Mouse (Mus musculus) midbrain, embryonic 15.5 days (tissue): ENCODE measurements around the gene Msrb3. TPM values are rescaled to one million over a fixed set of nuclear protein-coding genes. Genes with fewer than 3 reads are reported as not detected.

Experiments used
- ATAC-seq: fragments of 200-750 bp; cut with Nextera tagmentation; replicated peaks from 2 replicates; pipeline ENCODE4 v1.8.0; 2017; ENCODE audit warnings: moderate TSS enrichment
- H3K27ac ChIP-seq: fragments of 300-500 bp; sonication (generic); 2 replicates; pipeline ENCODE4 v1.5.1; 2015; ENCODE audit warnings: mild to moderate bottlenecking, inconsistent platforms
- H3K27me3 ChIP-seq: fragments of 300-500 bp; sonication (generic); replicated peaks from 2 replicates; pipeline ENCODE4 v1.6.1; 2015; ENCODE audit warnings: inconsistent platforms
- H3K36me3 ChIP-seq: fragments of 300-500 bp; sonication (generic); replicated peaks from 2 replicates; pipeline ENCODE4 v1.6.1; 2015; ENCODE audit warnings: inconsistent platforms
- H3K4me1 ChIP-seq: fragments of 300-500 bp; sonication (generic); 2 replicates; pipeline ENCODE4 v1.6.1; 2015; ENCODE audit warnings: inconsistent platforms
- H3K4me2 ChIP-seq: fragments of 300-500 bp; sonication (generic); 2 replicates; pipeline ENCODE4 v1.6.1; 2015; ENCODE audit warnings: inconsistent platforms, mild to moderate bottlenecking, moderate library complexity
- H3K4me3 ChIP-seq: fragments of 300-500 bp; sonication (generic); 2 replicates; pipeline ENCODE4 v1.5.1; 2015; ENCODE audit warnings: mild to moderate bottlenecking, inconsistent platforms
- H3K9ac ChIP-seq: fragments of 300-500 bp; sonication (generic); 2 replicates; pipeline ENCODE4 v1.6.1; 2015; ENCODE audit warnings: mild to moderate bottlenecking, inconsistent platforms
- H3K9me3 ChIP-seq: fragments of 300-500 bp; sonication (generic); 2 replicates; pipeline ENCODE4 v1.6.1; 2016; ENCODE audit warnings: inconsistent platforms
- WGBS: fragments of 180-500 bp; shearing (Covaris S2); methylation state at CpG from one replicate; pipeline ENCODE4 v1.1.7; 2015; ENCODE audit warnings: mixed read lengths; 5-methylcytosine and 5-hydroxymethylcytosine counted together
- polyA plus RNA-seq: library from polyadenylated mRNA; unstranded; fragments of >200 nt; fragmentation: Nextera tagmentation; extraction: Ambion mirVana; gene quantifications from 2 replicates; pipeline ENCODE4 v1.2.1, GENCODE M21; 2015

Gene Msrb3
- polyA plus RNA-seq, 1 experiment from 2014 or later, result 0.84 TPM

GRCm38 (mm10) chr10:120894978-120895898 lies 3.7 kb downstream of the Msrb3 start:
- peaks cover 7% of the 10 kb centered on the region; the same call in 1 of the 2 replicates for H3K27me3 ChIP-seq
- H3K36me3 ChIP-seq, result no peaks in the 10 kb centered on the region
- H3K9me3 ChIP-seq, result no peaks in the 10 kb centered on the region
- no peak overlapping the region for H3K4me2 ChIP-seq
- no peak for ATAC-seq
- H3K27ac ChIP-seq, result no peak overlapping the region
- no peak overlapping the region for H3K4me3 ChIP-seq
- whole genome bisulfite sequencing, result 80% methylated on average over 15 of the region's 15 CpGs
- H3K9ac ChIP-seq, result no peak overlapping the region
- peaks cover 9% of the 10 kb centered on the region for H3K4me1 ChIP-seq

DNA sequence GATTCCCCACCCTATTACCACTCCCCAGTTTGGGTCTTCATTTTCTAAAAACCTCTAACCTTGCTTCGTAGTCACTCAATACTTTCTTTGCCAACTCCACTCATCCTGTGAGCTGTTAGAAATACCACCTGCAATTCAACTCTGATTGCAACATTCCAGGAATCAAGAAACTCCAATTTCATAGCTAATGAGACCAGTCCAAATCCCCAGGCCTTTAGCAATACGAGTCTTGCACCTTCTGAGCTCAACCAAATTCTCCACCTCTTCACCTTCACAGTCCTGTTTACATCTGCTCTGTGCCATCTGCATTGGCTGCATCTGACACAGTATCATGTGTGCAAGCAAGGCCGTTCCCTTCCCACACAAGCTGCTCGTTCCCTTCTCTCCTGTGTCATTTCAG lies 5.0 kb downstream of the Msrb3 start:
- WGBS, result 87% methylated on average over 4 of the region's 4 CpGs
- Histone ChIP-seq H3K4me1 (peaks cover 5% of the 10 kb centered on the region), H3K4me3 (no peak overlapping the region)

DNA sequence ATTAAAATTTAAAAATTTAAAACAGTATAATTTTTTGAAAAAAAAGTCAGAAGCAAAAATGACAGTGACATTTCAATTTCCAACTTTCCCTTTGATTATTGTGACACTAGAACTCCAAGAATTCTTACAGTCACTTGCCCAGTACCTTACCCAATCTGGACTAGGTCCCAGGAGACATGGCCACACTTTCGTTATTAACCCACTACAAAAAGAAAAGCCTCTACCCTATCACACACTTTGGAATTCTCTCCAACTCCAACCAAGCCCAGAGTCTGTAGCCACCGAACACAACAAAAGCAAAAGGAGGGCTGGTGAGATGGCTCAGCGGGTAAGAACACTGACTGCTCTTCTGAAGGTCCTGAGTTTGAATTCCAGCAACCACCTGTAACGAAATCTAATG lies 7.8 kb downstream of the Msrb3 start:
- 97% methylated on average over 4 of the region's 4 CpGs for WGBS
- no peak for ATAC-seq
- H3K36me3 ChIP-seq, result no peaks in the 10 kb centered on the region
- H3K27ac ChIP-seq, result no peak overlapping the region
- no peaks in the 10 kb centered on the region for H3K27me3 ChIP-seq
- H3K4me1 ChIP-seq, result no peaks in the 10 kb centered on the region
- H3K9me3 ChIP-seq, result no peaks in the 10 kb centered on the region
- no peak overlapping the region for H3K4me2 ChIP-seq
- H3K9ac ChIP-seq, result no peak overlapping the region
- no peak overlapping the region for H3K4me3 ChIP-seq

More for the DNA sequence above, 5.0 kb downstream of the Msrb3 start:
- no peak for ATAC-seq
- Histone ChIP-seq H3K36me3 (no peaks in the 10 kb centered on the region), H3K27ac (no peak overlapping the region), H3K9me3 (no peaks in the 10 kb centered on the region), H3K4me2 (no peak overlapping the region), H3K9ac (no peak overlapping the region), H3K27me3 (0 out of 2 replicates have a peak, but pooled peaks cover 5% of the 10 kb centered on the region)

- ATAC-seq, result no peak
- Histone ChIP-seq H3K9me3 (no peaks in the 10 kb centered on the region), H3K4me3 (no peak overlapping the region), H3K4me2 (no peak overlapping the region), H3K36me3 (no peaks in the 10 kb centered on the region), H3K9ac (no peak overlapping the region), H3K27me3 (no peaks in the 10 kb centered on the region), H3K27ac (no peak overlapping the region), H3K4me1 (no peaks in the 10 kb centered on the region)
- WGBS, result 98% methylated on average over 1 of the region's 1 CpGs
Measured at GRCm38 (mm10) chr10:120890592-120890991, 8.3 kb downstream of the Msrb3 start.

GRCm38 (mm10) chr10:120888531-120888930 lies 10.4 kb downstream of the Msrb3 start:
- no peak overlapping the region for H3K4me3 ChIP-seq
- no peaks in the 10 kb centered on the region for H3K9me3 ChIP-seq
- no peak for ATAC-seq
- no peak overlapping the region for H3K27ac ChIP-seq
- H3K27me3 ChIP-seq, result no peaks in the 10 kb centered on the region
- WGBS, result 96% methylated on average over 8 of the region's 8 CpGs
- peaks cover 3% of the 10 kb centered on the region for H3K4me1 ChIP-seq
- no peaks in the 10 kb centered on the region for H3K36me3 ChIP-seq
- H3K4me2 ChIP-seq, result no peak overlapping the region
- H3K9ac ChIP-seq, result no peak overlapping the region

- Histone ChIP-seq H3K4me1 (peaks cover 21% of the 10 kb centered on the region), H3K27me3 (no peaks in the 10 kb centered on the region), H3K9me3 (no peaks in the 10 kb centered on the region), H3K9ac (no peak overlapping the region), H3K4me2 (no peak overlapping the region), H3K36me3 (no peaks in the 10 kb centered on the region), H3K27ac (no peak overlapping the region), H3K4me3 (no peak overlapping the region)
- no peak for ATAC-seq
- 90% methylated on average over 14 of the region's 14 CpGs for WGBS
Measured at GRCm38 (mm10) chr10:120884220-120884619, 14.7 kb downstream of the Msrb3 start.

GRCm38 (mm10) chr10:120883732-120884131 lies 15.2 kb downstream of the Msrb3 start:
- Histone ChIP-seq H3K27me3 (no peaks in the 10 kb centered on the region), H3K4me2 (peak overlapping the region; percentile 77; the same call in 1 of the 2 replicates), H3K4me1 (peaks cover 21% of the 10 kb centered on the region), H3K36me3 (no peaks in the 10 kb centered on the region), H3K27ac (no peak overlapping the region), H3K4me3 (no peak overlapping the region), H3K9me3 (no peaks in the 10 kb centered on the region), H3K9ac (no peak overlapping the region)
- no peak for ATAC-seq
- WGBS, result 37% methylated on average over 4 of the region's 4 CpGs

- Histone ChIP-seq H3K9me3 (no peaks in the 10 kb centered on the region), H3K9ac (peak overlapping the region; percentile 15; the same call in 1 of the 2 replicates), H3K4me2 (peak overlapping the region; percentile 77), H3K36me3 (no peaks in the 10 kb centered on the region), H3K27me3 (0 out of 2 replicates have a peak, but pooled peaks cover 3% of the 10 kb centered on the region), H3K4me3 (peak overlapping the region; percentile 40), H3K27ac (peak overlapping the region; percentile 62; the same call in 1 of the 2 replicates), H3K4me1 (peaks cover 21% of the 10 kb centered on the region)
- under 1% methylated on average over 7 of the region's 7 CpGs for WGBS
- ATAC-seq, result peak; percentile 69
Measured at GRCm38 (mm10) chr10:120883069-120883415, 15.9 kb downstream of the Msrb3 start.

- WGBS, result 8% methylated on average over 17 of the region's 17 CpGs
- Histone ChIP-seq H3K4me1 (peaks cover 21% of the 10 kb centered on the region), H3K27me3 (0 out of 2 replicates have a peak, but pooled peaks cover 3% of the 10 kb centered on the region), H3K9ac (peak overlapping the region; percentile 41; the same call in 1 of the 2 replicates), H3K4me3 (peak overlapping the region; percentile 40), H3K4me2 (peak overlapping the region; percentile 77), H3K9me3 (no peaks in the 10 kb centered on the region), H3K27ac (peak overlapping the region; percentile 62; the same call in 1 of the 2 replicates), H3K36me3 (no peaks in the 10 kb centered on the region)
- peak; percentile 92 for ATAC-seq
Measured at GRCm38 (mm10) chr10:120882347-120883068, 16.4 kb downstream of the Msrb3 start.

DNA sequence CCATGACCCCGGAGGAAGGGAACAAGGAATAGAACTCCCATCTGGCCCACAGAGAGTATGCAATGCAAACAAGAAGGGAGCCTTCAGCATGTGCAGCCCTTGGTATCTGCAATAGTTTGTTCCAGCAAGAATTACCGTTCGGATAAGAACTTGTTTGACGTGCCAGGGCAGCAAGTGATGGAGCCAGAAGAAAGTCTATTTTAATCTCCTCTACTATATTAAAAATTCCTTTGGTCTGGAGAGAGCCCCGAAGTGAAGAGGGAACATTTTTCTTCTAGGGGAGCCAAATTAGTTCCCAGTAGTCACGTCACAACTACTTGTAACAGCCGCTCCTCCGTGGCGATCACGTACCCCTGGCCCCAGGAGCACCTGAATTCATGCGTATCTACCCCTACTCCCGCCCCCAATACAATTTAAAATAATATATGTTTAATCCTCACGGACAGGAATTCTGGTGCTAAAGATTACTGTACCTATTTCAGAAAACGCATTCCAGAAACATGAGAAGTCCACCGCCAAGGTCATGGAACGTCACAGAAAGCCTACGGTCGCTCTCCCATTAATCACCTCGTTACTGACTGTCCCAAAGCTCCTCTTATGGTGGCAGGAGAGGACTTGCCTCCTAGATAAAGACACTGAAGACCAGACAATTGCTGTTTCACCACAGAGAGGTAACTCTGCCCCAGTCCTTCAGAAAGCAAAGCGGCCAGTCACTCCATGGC lies 22.2 kb downstream of the Msrb3 start:
- H3K27me3 ChIP-seq, result 0 out of 2 replicates have a peak, but pooled peaks cover 3% of the 10 kb centered on the region
- H3K4me1 ChIP-seq, result peaks cover 6% of the 10 kb centered on the region; the same call in 1 of the 2 replicates
- no peak; the same call in 1 of the 2 replicates for ATAC-seq
- no peaks in the 10 kb centered on the region for H3K36me3 ChIP-seq
- WGBS, result 75% methylated on average over 20 of the region's 20 CpGs
- no peak overlapping the region for H3K4me3 ChIP-seq
- H3K9me3 ChIP-seq, result no peaks in the 10 kb centered on the region
- H3K9ac ChIP-seq, result no peak overlapping the region
- no peak overlapping the region for H3K27ac ChIP-seq
- no peak overlapping the region for H3K4me2 ChIP-seq

GRCm38 (mm10) chr10:120875672-120876463 lies 23.0 kb downstream of the Msrb3 start:
- Histone ChIP-seq H3K4me2 (peak overlapping the region; percentile 37), H3K36me3 (no peaks in the 10 kb centered on the region), H3K9me3 (no peaks in the 10 kb centered on the region), H3K27me3 (0 out of 2 replicates have a peak, but pooled peaks cover 3% of the 10 kb centered on the region), H3K9ac (no peak overlapping the region), H3K4me1 (peaks cover 5% of the 10 kb centered on the region; the same call in 1 of the 2 replicates), H3K27ac (no peak overlapping the region), H3K4me3 (no peak overlapping the region)
- WGBS, result 18% methylated on average over 26 of the region's 26 CpGs
- peak; percentile 79 for ATAC-seq
